Mouse (Mus musculus): ENCODE results near the gene Tcf19. TPM values are rescaled to one million over a fixed set of nuclear protein-coding genes. Genes with fewer than 3 reads are reported as not detected.
"Not testable (repeated sequence)": the region's sequence is repeated elsewhere in the genome, so short reads cannot be mapped to it uniquely, and the experiment has no call there.

The Tcf19 gene
- polyA plus RNA-seq, 1 experiment from 2014 or later: 46.8 TPM

DNA sequence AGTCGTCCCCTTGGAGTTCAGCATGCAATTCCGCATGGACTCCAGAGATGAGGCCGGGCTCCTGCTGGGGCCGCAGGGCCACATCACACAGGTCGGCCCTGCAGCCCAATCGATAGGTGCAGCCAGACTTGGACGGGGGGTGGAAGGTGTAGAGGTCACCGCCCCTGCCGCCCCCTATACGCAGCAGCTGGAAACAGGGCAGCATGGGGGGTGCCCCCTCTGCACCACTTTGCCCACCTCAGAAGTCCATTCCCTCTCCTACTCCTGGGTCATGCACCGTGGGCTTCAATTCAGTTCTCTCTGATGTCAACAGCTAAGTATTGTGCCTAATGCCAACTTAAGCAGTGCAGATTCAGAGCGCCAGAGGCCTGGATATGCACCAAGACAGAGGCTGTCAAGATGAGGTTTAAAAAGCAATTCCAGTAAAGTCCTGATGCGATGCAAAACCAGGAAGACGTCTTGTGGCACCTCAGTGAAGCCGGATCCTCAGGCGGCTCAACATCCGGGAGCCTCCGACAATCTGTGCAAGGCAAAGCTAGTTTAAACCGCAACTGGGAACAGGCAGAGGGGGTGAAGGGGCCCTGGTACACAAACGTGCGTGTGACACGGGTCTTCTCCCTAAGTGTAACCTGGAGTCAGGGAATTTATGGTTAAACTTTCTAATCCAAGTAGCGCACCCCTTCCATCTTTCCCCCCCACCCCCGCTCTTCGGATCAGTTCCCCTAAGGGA is 548 bp downstream of the Tcf19 start:
- Histone ChIP-seq H3K4me1 (ENCODE audit: control insufficient read depth, insufficient read depth, low read length) (peaks cover 6% of the 10 kb centered on the region), H3K9ac (ENCODE audit: low read length) (peak overlapping the region; percentile 54), H3K4me3 (ENCODE audit: low read depth, low read length) (peak overlapping the region; percentile 56), H3K9me3 (ENCODE audit: control insufficient read depth, low read length) (no peaks in the 10 kb centered on the region), H3K4me2 (ENCODE audit: low read depth) (peak overlapping the region; percentile 72), H3K36me3 (ENCODE audit: control insufficient read depth, insufficient read depth, low read length) (no peaks in the 10 kb centered on the region), H3K27me3 (ENCODE audit: control insufficient read depth, insufficient read depth, low read length) (no peaks in the 10 kb centered on the region), H3K27ac (ENCODE audit: low read depth, low read length) (no peak overlapping the region)
- ATAC-seq (ENCODE audit: insufficient read depth, low FRiP score, low TSS enrichment): no peak
- DNase-seq (ENCODE audit: low spot score): peak; percentile 47
- WGBS: 6% methylated on average over 25 of the region's 25 CpGs

DNA sequence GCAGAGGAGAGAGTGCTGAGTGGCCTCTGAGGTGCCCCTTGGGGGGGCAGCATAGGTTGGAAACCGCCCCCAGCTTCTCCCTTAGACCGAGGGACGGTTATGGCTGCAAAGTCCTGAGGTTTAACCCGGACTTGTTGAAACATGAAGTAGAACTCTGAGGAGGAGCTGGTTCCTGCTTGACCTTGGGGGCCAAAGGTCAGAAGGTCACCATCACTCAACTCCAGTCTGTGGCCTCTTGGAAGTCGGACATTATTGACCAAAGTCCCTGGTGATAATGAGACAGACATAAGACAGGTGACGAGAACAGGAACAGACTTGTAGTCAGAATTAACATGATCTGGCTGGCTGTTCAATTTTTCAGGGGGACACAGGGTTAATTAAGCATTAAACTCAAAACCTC is 1.9 kb downstream of the Tcf19 start:
- Histone ChIP-seq H3K36me3 (ENCODE audit: control insufficient read depth, insufficient read depth, low read length) (no peaks in the 10 kb centered on the region), H3K4me2 (ENCODE audit: low read depth) (peak overlapping the region; percentile 72; the same call in 1 of the 2 replicates), H3K4me1 (ENCODE audit: control insufficient read depth, insufficient read depth, low read length) (peaks cover 6% of the 10 kb centered on the region), H3K9ac (ENCODE audit: low read length) (peak overlapping the region; percentile 1; the same call in 1 of the 2 replicates), H3K9me3 (ENCODE audit: control insufficient read depth, low read length) (no peaks in the 10 kb centered on the region), H3K27ac (ENCODE audit: low read depth, low read length) (no peak overlapping the region), H3K4me3 (ENCODE audit: low read depth, low read length) (no peak overlapping the region), H3K27me3 (ENCODE audit: control insufficient read depth, insufficient read depth, low read length) (no peaks in the 10 kb centered on the region)
- ATAC-seq (ENCODE audit: insufficient read depth, low FRiP score, low TSS enrichment) (no peak), DNase-seq (ENCODE audit: low spot score) (no peak)
- WGBS: 41% methylated on average over 6 of the region's 6 CpGs

DNA sequence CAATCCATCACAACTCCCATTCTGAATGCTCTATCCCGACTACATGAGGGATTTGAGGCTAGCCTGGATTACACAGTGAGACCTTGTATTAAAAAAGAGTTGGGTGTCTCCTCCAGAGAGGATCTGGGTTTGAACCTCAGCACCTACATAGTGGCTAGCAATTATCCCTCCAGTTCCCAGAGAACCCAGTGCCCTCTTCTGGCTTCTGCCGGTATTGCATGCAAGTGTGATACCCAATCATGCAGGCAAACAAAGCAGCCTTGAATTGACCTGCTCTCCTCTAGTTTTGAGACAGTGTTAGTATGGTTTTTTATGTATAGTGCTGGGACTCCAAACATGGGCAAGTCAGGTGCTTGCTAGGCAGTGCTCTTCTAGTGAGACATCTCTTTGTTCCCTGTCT is 2.7 kb downstream of the Tcf19 start:
- Histone ChIP-seq H3K9me3 (ENCODE audit: control insufficient read depth, low read length) (no peaks in the 10 kb centered on the region), H3K36me3 (ENCODE audit: control insufficient read depth, insufficient read depth, low read length) (no peaks in the 10 kb centered on the region), H3K27ac (ENCODE audit: low read depth, low read length) (no peak overlapping the region), H3K4me2 (ENCODE audit: low read depth) (no peak overlapping the region), H3K9ac (ENCODE audit: low read length) (no peak overlapping the region), H3K4me3 (ENCODE audit: low read depth, low read length) (no peak overlapping the region), H3K4me1 (ENCODE audit: control insufficient read depth, insufficient read depth, low read length) (peaks cover 6% of the 10 kb centered on the region), H3K27me3 (ENCODE audit: control insufficient read depth, insufficient read depth, low read length) (no peaks in the 10 kb centered on the region)
- peak; percentile 75 for DNase-seq (ENCODE audit: low spot score)
- no peak for ATAC-seq (ENCODE audit: insufficient read depth, low FRiP score, low TSS enrichment)
- 18% methylated on average over 2 of the region's 2 CpGs for WGBS

DNA sequence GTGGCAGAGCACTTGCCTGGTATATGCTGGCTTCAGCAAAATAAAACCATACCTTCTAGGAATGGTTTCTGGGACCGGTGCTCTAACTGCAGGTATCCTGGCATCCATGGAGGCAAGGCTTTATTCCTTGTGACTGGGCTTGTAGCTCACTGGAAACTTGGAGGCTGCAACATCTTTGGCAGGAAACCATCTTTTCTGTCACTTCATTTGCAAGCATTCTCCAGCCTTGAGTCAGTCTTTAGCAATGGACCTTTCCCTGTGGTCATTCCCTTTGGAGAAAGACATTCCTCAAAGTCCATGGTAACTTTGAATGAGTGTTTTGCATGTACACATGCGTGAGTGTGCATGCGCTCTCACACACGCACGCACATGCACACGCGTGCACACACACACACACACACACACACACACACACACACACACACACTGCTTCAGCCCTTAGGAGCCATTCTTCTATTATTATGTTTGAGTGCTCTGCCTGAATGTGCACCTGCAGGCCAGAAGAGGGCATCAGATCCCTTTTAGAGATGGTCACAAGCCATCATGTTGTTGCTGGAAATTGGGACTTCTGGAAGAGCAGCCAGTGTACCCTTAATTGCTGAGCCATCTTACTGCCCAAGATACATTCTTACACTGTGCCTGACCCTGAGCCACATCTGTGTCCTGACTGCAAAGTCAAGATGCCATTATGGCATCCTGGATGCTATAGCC is 3.6 kb downstream of the Tcf19 start:
- Histone ChIP-seq H3K4me3 (ENCODE audit: low read depth, low read length) (no peak overlapping the region), H3K9ac (ENCODE audit: low read length) (no peak overlapping the region), H3K4me1 (ENCODE audit: control insufficient read depth, insufficient read depth, low read length) (peaks cover 6% of the 10 kb centered on the region), H3K4me2 (ENCODE audit: low read depth) (no peak overlapping the region), H3K9me3 (ENCODE audit: control insufficient read depth, low read length) (no peaks in the 10 kb centered on the region), H3K36me3 (ENCODE audit: control insufficient read depth, insufficient read depth, low read length) (no peaks in the 10 kb centered on the region), H3K27me3 (ENCODE audit: control insufficient read depth, insufficient read depth, low read length) (no peaks in the 10 kb centered on the region), H3K27ac (ENCODE audit: low read depth, low read length) (no peak overlapping the region)
- DNase-seq (ENCODE audit: low spot score): no peak
- 92% methylated on average over 7 of the region's 7 CpGs for WGBS
- no peak for ATAC-seq (ENCODE audit: insufficient read depth, low FRiP score, low TSS enrichment)

DNA sequence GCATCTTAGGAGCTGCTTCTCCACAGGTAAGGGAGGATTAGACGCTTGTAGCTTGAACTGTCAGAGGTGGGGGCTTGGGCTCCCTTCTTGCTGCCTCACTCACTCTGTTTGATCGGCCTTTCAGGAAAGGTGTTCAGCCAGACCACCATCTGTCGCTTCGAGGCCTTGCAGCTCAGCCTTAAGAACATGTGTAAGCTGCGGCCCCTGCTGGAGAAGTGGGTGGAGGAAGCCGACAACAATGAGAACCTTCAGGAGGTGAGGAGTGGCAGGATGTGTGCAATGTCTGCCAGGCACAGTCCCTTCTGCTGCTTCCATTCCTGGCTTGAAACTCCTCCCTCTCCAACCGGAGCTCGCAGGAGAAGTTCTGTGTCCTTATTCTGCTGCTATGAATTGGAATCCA is 7.3 kb downstream of the Tcf19 start:
- ATAC-seq (ENCODE audit: insufficient read depth, low FRiP score, low TSS enrichment) (no peak), DNase-seq (ENCODE audit: low spot score) (peak; percentile 43)
- 0 out of 2 replicates have a peak, but pooled peaks cover 3% of the 10 kb centered on the region for H3K4me1 ChIP-seq (ENCODE audit: control insufficient read depth, insufficient read depth, low read length)
- H3K4me2 ChIP-seq (ENCODE audit: low read depth): no peak overlapping the region
- H3K27ac ChIP-seq (ENCODE audit: low read depth, low read length): no peak overlapping the region
- peaks cover 19% of the 10 kb centered on the region for H3K27me3 ChIP-seq (ENCODE audit: control insufficient read depth, insufficient read depth, low read length)
- H3K4me3 ChIP-seq (ENCODE audit: low read depth, low read length): no peak overlapping the region
- no peaks in the 10 kb centered on the region for H3K36me3 ChIP-seq (ENCODE audit: control insufficient read depth, insufficient read depth, low read length)
- no peak overlapping the region for H3K9ac ChIP-seq (ENCODE audit: low read length)
- WGBS: 53% methylated on average over 8 of the region's 8 CpGs
- H3K9me3 ChIP-seq (ENCODE audit: control insufficient read depth, low read length): no peaks in the 10 kb centered on the region

DNA sequence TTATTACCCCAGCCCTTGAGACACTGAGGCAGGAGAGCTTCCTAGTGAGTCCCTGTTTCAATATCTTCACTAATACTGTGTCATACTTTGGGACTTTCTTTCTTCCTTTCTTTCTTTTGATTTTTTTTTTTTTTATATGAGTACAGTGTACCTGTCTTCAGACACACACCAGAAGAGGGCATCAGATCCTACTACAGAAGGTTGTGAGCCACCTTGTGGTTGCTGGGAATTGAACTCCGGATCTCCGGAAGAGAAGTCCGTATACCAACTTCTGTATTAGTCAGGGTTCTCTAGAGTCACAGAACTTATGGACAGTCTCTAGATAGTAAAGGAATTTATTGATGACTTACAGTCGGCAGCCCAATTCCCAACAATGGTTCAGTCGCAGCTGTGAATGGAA is 8.3 kb downstream of the Tcf19 start:
- not testable (repeated sequence) for H3K9me3 ChIP-seq (ENCODE audit: control insufficient read depth, low read length); H3K9ac ChIP-seq (ENCODE audit: low read length); H3K36me3 ChIP-seq (ENCODE audit: control insufficient read depth, insufficient read depth, low read length); ATAC-seq (ENCODE audit: insufficient read depth, low FRiP score, low TSS enrichment); DNase-seq (ENCODE audit: low spot score); H3K4me1 ChIP-seq (ENCODE audit: control insufficient read depth, insufficient read depth, low read length); H3K27ac ChIP-seq (ENCODE audit: low read depth, low read length); H3K4me3 ChIP-seq (ENCODE audit: low read depth, low read length); H3K4me2 ChIP-seq (ENCODE audit: low read depth)
- WGBS: 56% methylated on average over 4 of the region's 5 CpGs
- H3K27me3 ChIP-seq (ENCODE audit: control insufficient read depth, insufficient read depth, low read length): peaks cover 19% of the 10 kb centered on the region

DNA sequence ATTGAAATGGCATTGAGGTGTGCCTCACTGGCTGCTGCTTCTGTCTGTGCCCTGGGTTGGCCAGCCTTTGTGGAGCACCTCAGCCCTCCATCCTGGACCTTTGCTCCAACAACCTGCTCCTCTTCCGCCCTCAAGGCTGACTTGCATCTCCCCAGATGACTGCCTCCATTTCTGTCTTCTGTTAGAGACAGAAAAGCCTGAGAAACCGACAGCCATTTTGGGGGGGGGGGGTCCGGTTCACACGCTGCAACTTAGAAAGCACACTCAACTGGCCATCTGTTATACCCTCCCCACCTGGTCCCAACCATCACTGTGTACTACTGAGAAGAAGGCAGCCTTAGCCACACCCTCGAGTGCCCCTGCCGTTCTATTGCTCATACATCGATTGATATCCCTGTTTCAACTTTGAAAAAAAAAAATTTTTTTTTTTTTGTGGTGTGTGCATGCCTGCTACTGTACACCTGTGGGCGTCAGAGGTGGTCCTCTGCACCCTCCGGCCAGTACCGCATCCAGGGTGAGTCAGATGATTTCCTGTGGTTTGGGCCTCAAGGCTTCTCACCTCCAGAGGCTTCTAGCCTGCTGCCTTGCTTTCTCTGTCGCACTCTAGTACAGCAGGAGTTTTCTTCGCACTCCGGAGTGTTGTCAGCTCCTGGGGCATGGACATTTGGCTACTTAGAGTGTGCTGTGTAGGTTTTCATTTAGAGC is 8.9 kb downstream of the Tcf19 start:
- Histone ChIP-seq H3K4me3 (ENCODE audit: low read depth, low read length) (no peak overlapping the region), H3K4me2 (ENCODE audit: low read depth) (no peak overlapping the region), H3K9ac (ENCODE audit: low read length) (no peak overlapping the region), H3K27me3 (ENCODE audit: control insufficient read depth, insufficient read depth, low read length) (peaks cover 19% of the 10 kb centered on the region), H3K27ac (ENCODE audit: low read depth, low read length) (no peak overlapping the region), H3K4me1 (ENCODE audit: control insufficient read depth, insufficient read depth, low read length) (0 out of 2 replicates have a peak, but pooled peaks cover 3% of the 10 kb centered on the region), H3K9me3 (ENCODE audit: control insufficient read depth, low read length) (no peaks in the 10 kb centered on the region), H3K36me3 (ENCODE audit: control insufficient read depth, insufficient read depth, low read length) (no peaks in the 10 kb centered on the region)
- ATAC-seq (ENCODE audit: insufficient read depth, low FRiP score, low TSS enrichment): no peak
- no peak for DNase-seq (ENCODE audit: low spot score)
- WGBS: 22% methylated on average over 13 of the region's 13 CpGs

DNA sequence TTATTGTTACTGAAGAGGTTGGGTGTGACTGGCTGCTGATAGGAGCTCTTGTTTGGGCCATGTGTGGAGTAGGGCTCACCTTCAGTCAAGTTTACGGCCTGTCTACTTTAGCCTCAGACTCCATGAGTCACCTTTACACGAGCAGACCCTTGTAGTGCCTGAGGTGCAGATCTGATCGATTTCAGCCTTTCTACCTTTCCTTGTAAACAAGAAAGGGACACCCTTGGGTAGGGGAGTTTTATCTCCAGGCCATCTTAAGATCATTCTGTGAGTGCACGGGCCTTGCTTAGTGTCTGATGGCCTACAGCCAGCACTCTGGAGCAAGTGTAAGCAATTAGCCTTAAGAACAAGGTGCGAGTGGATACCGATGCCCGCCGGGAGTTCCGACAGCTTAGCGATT is 9.7 kb downstream of the Tcf19 start:
- WGBS: 13% methylated on average over 10 of the region's 10 CpGs
- ATAC-seq (ENCODE audit: insufficient read depth, low FRiP score, low TSS enrichment) (no peak), DNase-seq (ENCODE audit: low spot score) (no peak)
- peaks cover 19% of the 10 kb centered on the region for H3K27me3 ChIP-seq (ENCODE audit: control insufficient read depth, insufficient read depth, low read length)
- H3K9me3 ChIP-seq (ENCODE audit: control insufficient read depth, low read length): no peaks in the 10 kb centered on the region
- H3K4me2 ChIP-seq (ENCODE audit: low read depth): no peak overlapping the region
- no peak overlapping the region for H3K27ac ChIP-seq (ENCODE audit: low read depth, low read length)
- H3K36me3 ChIP-seq (ENCODE audit: control insufficient read depth, insufficient read depth, low read length): no peaks in the 10 kb centered on the region
- H3K4me1 ChIP-seq (ENCODE audit: control insufficient read depth, insufficient read depth, low read length): 0 out of 2 replicates have a peak, but pooled peaks cover 3% of the 10 kb centered on the region
- no peak overlapping the region for H3K4me3 ChIP-seq (ENCODE audit: low read depth, low read length)
- no peak overlapping the region for H3K9ac ChIP-seq (ENCODE audit: low read length)
